Mouse (Mus musculus) ES-E14 (cell line): ENCODE results near the gene Syngr1.

Source experiments
- CHD2 ChIP-seq: IDR thresholded peaks from 2 replicates; pipeline ENCODE4 v1.6.1; 2014; ENCODE audit warnings: mild to moderate bottlenecking, low read depth, low read length, inconsistent platforms
- MAFK ChIP-seq: IDR thresholded peaks from 2 replicates; pipeline ENCODE4 v1.6.1; 2014; ENCODE audit warnings: mild to moderate bottlenecking, low read depth, low read length, inconsistent platforms; ENCODE audit not compliant: insufficient read depth
- ZC3H11A ChIP-seq: IDR thresholded peaks from 2 replicates; pipeline ENCODE4 v1.6.1; 2012; ENCODE audit warnings: low read depth, mild to moderate bottlenecking, inconsistent platforms, low read length, borderline replicate concordance
- ZNF384 ChIP-seq: IDR thresholded peaks from 2 replicates; pipeline ENCODE4 v1.6.1; 2012; ENCODE audit warnings: low read depth, low read length, inconsistent platforms

GRCm38 (mm10) chr15:80095596-80095995, 4.5 kb downstream of the Syngr1 start:
- no peak for TF ChIP-seq CHD2
- no peak for TF ChIP-seq ZNF384
- TF ChIP-seq ZC3H11A: no peak
- no peak for TF ChIP-seq MAFK
